Mouse (Mus musculus): Measurements from ENCODE around the gene Plcb3.

DNA sequence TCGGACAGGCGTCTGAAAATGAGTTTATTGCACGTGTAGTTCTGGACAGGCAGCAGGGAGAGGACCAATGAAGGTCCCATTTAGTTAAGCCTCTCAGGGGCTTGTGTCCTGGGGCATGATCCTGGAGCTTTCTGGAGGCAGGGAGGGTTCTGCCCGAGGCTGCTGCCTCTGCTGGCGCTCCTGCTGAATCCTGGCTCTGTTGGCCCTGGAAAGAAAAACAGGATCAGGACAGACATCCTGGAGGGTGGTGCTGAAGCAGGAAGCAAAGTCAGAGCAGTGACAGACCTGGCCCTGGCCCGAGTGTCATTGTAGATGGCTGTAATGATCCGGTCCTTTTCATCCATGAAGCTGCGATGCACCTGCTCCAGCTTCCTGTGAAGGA is 11.6 kb upstream of the Plcb3 start:
- TF ChIP-seq CTCF (IDR thresholded peaks at IDR 0.05; ENCODE audit: borderline replicate concordance, extremely low read depth, insufficient read depth, insufficient read length) (no peak), POLR2A (IDR thresholded peaks at IDR 0.05; ENCODE audit: borderline replicate concordance, extremely low read depth, insufficient read depth, insufficient read length, poor library complexity, severe bottlenecking) (no peak)
